Mouse (Mus musculus) ovary, postnatal 14 days (tissue): Measurements from ENCODE around the gene Fermt3.

Experiments
- DNase-seq: peaks from one replicate; pipeline ENCODE4 v3.0.0; 2022; ENCODE audit warnings: low spot score

Fermt3 gene

DNA sequence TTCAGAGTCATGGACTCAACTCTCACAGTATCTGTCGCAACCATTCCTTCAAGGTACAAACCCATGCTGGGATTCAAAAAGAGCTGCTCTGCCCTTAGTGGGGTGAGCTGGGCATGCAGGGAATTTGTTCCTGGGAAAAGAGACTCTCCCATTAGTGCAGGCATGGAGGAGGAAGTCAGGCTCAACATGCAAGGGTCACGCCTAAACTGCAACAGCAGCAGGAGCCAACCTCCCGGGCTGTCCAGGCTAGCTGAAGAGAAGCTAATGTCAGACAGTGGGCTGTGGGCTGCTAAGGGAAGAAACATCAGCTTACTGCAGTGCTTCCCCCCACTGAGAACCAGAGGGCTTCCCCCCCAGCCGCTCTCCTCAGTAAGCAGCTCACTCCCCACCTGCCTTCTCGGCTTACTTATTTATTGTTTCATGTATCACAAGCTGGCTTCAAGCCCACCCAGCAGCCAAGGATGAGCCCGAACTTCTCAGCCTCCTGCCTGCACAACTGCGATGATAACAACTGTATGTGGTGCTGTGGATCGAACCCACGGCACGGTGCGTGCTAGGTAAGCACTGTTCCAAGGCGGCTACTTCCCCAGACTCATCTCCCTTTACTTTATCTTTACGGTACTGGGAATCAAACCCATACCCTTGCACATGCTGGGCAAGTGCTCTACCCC, 46.9 kb downstream of the Fermt3 start:
- DNase-seq = no peak

- no peak for DNase-seq
Measured at GRCm38 (mm10) chr19:6971644-6972043, 47.6 kb downstream of the Fermt3 start.

DNA sequence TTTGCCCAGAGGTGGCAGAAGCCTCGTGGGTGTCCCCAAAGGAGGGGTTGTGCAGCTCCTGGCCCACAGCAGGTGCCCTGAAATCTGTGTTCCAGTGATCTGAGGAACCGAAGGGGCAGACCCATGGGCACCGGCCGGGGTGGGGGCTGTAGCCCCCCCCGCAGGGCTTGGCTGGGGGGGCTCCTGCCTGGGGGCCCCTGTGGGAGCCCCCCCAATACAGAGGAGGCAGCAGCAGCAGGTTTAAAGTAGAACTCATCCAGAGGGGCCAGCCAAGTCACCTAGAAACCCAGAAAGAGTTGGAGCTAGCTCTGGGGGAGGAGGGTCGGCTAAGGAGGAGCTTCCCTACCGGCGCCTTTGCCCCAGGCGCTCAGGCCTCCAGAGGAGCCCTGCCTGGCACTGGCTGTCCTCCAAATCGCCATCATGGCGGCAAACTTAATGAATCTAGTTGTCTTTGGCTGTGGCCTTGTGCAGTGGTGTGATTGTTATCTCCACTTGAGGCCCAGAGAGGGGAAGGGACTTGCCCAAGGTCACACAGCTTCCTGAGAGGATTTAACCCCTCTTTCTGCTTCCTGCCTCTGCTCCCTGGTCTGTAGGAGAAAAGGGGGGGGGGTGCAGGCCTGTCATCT, 48.7 kb downstream of the Fermt3 start:
- DNase-seq = no peak

GRCm38 (mm10) chr19:6969665-6970381, 49.4 kb downstream of the Fermt3 start:
- peak; percentile 66 for DNase-seq

- DNase-seq = no peak
Measured at GRCm38 (mm10) chr19:6969291-6969664, 50.0 kb downstream of the Fermt3 start.

- no peak for DNase-seq
Measured at GRCm38 (mm10) chr19:6968491-6969271, 50.6 kb downstream of the Fermt3 start.

DNA sequence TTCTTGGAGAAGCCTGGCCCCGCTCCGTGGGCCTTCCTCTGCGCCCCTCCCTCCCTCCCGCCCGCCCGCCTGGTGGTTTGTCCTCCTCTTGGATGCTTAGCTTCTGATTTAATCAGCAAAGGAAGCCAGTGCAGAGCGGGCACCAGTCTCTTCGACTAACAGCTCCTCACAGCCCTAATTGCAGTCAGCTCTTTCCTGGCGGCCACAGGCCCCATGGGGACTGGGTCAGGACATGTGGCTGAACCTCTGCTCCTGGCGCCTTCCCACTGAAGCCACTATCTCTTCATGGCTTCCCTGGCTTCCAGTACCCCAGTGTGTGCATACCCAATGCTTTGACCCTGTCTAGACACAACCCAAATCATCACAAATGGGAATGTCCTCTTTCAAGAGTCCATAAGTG, 62.8 kb downstream of the Fermt3 start:
- DNase-seq = no peak

DNA sequence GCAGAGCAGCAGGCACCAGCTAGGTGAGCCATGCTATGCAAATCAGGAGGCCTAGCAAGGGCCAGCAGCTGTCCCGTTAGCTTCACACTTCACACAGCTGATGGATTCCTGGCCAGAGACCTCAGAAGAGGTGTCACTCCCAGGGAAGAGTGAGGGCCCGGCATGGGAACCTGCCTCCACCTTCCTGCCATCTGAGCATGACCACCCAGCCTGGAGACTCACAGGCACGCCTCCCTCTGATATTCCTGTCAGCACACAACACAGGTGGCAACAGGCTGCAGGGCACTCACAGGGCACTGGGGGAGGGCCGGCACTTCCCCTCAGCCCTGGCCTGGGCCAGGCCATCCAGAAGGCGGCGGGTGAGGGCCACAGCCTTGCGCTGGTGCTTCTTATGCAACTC, 63.8 kb downstream of the Fermt3 start:
- no peak for DNase-seq

DNA sequence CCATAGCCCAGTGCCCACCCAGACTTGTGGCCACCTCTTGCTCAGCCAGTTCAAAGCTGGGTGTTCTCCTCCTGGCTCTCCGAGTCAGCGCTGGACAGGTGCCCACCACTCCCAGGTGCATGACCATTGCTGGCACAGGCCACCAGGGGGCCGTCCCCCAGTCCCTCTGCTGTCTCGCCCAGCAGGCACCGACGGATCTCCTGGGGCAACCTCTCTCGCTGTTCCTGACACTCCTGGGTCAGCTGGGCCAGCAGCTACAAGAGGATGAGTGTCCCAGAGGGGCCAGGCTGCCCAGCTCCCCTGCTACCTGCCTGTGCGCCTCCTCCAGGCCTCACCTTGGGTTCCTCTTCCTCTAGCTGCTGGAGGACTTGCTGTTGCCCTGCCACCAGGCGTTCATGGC, 65.2 kb downstream of the Fermt3 start:
- DNase-seq = no peak

DNA sequence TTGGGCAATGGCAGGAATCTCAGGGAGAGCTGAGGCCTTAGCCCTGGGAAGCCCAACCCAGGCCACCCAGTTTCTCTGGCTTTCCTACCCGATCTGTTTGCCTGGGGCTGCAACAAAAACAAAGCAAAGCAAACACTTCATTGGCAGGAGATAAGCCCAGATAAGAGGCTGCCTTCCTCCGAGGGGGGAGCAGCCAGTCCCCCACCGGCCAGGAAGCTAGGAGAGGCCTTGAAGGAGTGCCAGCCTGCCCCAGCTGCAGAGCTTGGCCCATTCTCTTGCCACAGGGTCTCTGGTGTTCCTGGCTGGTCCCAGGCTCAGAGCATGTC, 66.6 kb downstream of the Fermt3 start:
- DNase-seq = no peak

DNA sequence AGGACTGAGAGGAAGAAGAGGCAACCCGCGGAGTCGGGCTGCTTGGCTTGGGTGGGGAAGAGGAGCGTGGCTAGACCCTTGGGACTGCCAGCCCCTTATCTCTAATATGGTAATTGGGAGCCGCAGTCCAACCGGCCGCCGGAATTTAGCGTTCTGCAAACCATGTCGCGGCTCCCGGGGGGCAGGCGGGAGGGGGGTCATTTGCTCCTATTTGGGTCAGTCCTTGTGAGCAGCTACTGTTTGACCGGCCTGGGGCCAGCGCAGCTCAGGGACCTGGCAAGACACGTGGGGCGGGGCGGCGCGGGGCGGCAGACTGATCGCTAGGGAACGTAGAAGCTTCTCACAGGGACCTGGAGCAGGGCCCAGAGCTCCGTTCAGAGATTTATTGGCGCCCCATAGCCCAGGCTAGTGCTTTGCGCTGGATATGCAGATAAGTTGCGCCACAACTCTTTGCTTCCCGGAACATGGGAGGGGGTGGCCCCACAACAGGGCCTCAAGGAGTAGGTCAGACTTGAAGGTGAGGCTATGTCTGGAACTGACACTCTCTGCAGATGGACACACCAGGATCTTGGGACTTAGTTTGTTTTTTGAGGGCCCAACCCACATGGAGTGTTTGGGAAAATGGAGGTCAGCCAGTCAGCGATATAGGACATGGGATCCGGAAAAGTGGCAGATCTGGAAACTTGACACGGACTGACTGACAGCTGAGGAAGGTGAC, 67.1 kb downstream of the Fermt3 start:
- DNase-seq = peak; percentile 68

DNA sequence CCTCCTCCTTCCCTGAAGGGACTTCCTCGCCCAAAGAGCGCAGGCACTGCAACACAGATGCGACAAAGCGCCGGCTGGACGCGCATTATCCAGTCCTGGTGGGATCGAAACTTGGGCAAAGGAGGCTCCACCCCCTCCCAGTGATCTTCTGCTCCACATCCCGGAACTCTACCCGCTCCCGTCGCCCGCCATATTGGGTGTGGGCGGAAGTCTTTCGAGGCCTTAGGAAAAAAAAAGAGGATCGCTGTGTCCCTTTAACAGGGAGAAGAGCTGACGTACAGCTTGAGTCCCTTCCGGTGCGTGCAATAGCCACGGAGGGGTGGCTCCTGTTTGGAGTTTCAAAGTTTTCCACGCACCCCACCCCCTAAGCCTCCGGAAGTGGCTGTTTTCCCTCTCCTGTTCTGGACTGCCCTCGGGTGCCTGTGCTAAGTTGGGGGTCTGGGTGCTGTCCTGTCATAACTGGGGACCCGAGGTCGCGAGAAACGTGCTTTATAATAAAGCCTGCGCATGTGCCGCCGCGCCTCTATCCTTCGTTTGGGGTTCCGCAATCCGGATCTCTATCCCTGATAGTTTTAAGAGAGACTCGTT, 67.8 kb downstream of the Fermt3 start:
- peak; percentile 89 for DNase-seq

GRCm38 (mm10) chr19:6950613-6951153, 68.6 kb downstream of the Fermt3 start:
- DNase-seq = no peak

GRCm38 (mm10) chr19:6949951-6950350, 69.3 kb downstream of the Fermt3 start:
- no peak for DNase-seq

DNA sequence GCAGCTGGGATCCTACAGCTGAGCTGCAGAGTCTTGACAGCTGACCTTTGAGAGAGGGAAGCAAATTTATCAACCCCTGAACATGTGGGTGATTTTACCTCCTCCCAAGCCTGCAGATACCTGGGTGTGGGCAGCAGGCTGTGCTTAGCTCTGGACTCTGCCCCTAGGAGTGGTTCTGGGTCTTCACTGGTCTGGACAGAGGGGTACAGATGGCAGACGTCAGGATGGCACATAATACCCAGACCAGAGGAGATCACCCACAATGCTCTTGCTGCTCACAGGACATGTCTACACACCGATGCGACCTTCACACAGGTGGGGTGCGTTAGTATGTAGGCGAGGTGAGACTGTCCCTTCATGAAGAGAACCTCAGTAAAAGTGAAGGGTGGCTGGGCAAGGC, 69.7 kb downstream of the Fermt3 start:
- no peak for DNase-seq
